Mouse (Mus musculus): ENCODE results near the gene Adgrl3. TPM values are rescaled to one million over a fixed set of nuclear protein-coding genes. Genes with fewer than 3 reads are reported as not detected.

Adgrl3 gene
- polyA plus RNA-seq, 1 experiment from 2014 or later = 48.7 TPM

DNA sequence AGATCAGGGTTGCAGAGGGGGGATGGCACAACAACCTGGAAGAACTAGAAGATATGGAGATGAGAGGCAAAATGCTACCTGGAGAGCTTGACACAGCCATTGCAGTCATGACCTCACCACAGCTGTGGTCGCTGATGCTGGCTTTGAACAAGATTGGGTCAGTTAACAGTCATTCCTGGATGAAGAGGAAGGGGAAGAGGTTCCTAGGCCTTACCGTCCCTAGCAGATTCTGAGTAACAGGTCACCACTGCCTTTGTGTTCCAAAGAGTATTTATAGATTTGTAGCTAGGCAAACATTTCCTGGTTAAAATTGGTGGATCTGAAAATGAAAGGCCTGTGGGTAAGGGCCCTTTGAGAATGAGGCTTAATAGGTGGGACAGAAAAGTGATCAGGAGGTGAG, 618.5 kb downstream of the Adgrl3 start:
- Histone ChIP-seq H3K4me1 (no peaks in the 10 kb centered on the region), H3K4me2 (replicated peaks) (no peak overlapping the region), H3K9me3 (no peaks in the 10 kb centered on the region), H3K27me3 (no peaks in the 10 kb centered on the region), H3K27ac (no peak overlapping the region), H3K4me3 (no peak overlapping the region), H3K36me3 (no peaks in the 10 kb centered on the region), H3K9ac (no peak overlapping the region)
- 81% methylated on average over 2 of the region's 2 CpGs for WGBS
- ATAC-seq (ENCODE audit: insufficient number of reproducible peaks, insufficient read depth, low FRiP score, low TSS enrichment) = no peak

DNA sequence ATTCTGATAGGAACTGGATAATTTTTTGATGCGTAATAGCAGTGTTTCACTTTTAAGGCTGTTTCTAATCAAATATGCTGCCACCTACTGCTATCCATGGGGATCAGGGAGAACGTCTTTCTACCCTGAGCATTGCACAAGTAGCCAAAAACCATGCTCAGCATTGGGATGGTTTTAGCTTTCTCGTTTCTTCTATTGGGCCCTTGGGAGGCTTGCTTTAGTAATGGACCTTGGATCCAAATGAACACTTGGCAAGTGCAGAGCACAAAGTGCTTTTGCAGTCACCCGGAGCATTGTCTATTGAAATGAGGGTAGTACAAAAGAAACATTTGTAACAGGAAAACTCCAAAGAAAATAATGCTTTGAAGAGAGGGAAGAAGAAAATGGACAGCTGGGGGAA, 620.2 kb downstream of the Adgrl3 start:
- ATAC-seq (ENCODE audit: insufficient number of reproducible peaks, insufficient read depth, low FRiP score, low TSS enrichment) = no peak
- Histone ChIP-seq H3K27me3 (no peaks in the 10 kb centered on the region), H3K9ac (no peak overlapping the region), H3K4me1 (no peaks in the 10 kb centered on the region), H3K4me3 (no peak overlapping the region), H3K36me3 (no peaks in the 10 kb centered on the region), H3K4me2 (replicated peaks) (no peak overlapping the region), H3K9me3 (no peaks in the 10 kb centered on the region), H3K27ac (no peak overlapping the region)
- WGBS = 67% methylated on average over 4 of the region's 4 CpGs

DNA sequence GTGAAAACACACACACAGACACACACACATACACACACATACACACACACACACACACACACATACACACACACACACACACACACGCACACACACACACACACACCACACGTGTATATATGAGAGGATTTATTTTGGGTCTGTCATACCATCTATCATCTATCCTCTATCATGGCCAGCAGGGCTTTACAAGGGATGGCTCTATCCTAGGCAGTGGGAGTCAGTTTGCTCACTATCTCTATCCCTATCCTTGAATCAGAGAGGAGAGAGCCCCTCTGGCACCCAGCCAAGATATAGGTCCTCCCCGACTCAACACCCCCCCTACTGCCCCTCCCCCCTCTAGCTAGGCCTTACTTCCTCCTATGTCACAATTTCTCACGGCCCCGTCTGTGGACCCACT, 625.6 kb downstream of the Adgrl3 start:
- H3K9me3 ChIP-seq = no peaks in the 10 kb centered on the region
- H3K27ac ChIP-seq = no peak overlapping the region
- 89% methylated on average over 5 of the region's 5 CpGs for WGBS
- H3K4me3 ChIP-seq = no peak overlapping the region
- no peak overlapping the region for H3K4me2 ChIP-seq (replicated peaks)
- H3K9ac ChIP-seq = no peak overlapping the region
- no peak for ATAC-seq (ENCODE audit: insufficient number of reproducible peaks, insufficient read depth, low FRiP score, low TSS enrichment)
- H3K27me3 ChIP-seq = no peaks in the 10 kb centered on the region
- no peaks in the 10 kb centered on the region for H3K36me3 ChIP-seq
- H3K4me1 ChIP-seq = no peaks in the 10 kb centered on the region

DNA sequence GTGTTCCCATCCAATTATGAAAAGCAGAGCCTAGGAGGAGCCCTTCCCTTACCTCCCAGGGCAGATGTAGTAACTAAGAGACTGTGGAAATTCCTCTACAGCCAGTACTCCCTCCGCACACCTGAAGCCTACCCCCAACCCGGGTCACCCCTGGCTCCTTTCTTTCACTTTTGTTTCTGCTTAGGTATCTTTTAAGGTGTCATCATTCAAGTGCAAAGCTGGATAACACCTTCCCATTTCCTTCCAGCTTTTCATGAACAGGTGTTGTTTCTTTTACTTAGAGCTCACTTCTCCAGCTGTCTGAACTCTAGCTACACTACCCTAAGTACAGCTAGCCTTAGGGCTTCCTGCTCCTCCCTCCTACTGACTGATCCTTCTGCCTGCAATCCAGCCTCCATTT, 634.0 kb downstream of the Adgrl3 start:
- no peak for ATAC-seq (ENCODE audit: insufficient number of reproducible peaks, insufficient read depth, low FRiP score, low TSS enrichment)
- H3K9me3 ChIP-seq = no peaks in the 10 kb centered on the region
- H3K36me3 ChIP-seq = no peaks in the 10 kb centered on the region
- H3K27me3 ChIP-seq = no peaks in the 10 kb centered on the region
- WGBS = 53% methylated on average over 2 of the region's 2 CpGs
- H3K4me2 ChIP-seq (replicated peaks) = no peak overlapping the region
- H3K4me3 ChIP-seq = no peak overlapping the region
- no peaks in the 10 kb centered on the region for H3K4me1 ChIP-seq
- no peak overlapping the region for H3K27ac ChIP-seq
- no peak overlapping the region for H3K9ac ChIP-seq

DNA sequence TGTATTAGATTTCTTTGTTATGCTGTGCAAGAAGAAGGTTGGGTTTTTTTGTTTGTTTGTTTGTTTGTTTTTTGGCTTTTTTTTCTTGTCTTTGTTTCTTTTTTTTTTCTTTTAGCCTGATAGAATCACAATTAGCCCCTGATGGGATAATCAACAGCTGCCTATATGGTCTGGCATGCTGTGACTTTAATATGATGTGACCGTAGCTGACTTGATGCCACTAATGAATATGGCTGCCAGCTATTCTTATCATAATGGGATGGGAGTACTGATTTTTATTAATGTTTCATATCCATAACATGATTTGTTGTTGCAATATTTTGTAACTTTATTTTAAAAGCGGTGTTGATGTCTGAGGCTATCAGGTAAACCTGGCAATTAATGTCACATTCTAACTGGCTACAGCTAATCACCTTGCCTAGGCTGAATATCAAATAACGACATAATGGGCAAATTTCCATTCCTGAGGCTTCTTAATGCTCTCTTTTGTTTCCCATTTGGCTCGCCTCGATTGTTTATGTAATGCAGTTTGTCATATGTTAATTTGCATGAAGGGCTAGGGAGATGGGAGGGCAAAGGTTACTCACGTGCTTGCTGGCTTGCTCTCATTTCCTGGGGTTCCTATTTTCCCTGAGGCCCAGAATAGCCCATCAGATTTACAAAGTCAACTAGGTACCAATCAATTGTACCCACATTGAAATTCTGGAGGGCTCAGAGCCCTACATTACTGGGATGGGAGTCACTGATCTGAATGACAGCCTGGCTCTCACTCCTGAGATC, 641.9 kb downstream of the Adgrl3 start:
- Histone ChIP-seq H3K4me3 (no peak overlapping the region), H3K27me3 (no peaks in the 10 kb centered on the region), H3K9ac (no peak overlapping the region), H3K9me3 (no peaks in the 10 kb centered on the region), H3K27ac (no peak overlapping the region), H3K36me3 (no peaks in the 10 kb centered on the region), H3K4me2 (replicated peaks) (no peak overlapping the region), H3K4me1 (no peaks in the 10 kb centered on the region)
- ATAC-seq (ENCODE audit: insufficient number of reproducible peaks, insufficient read depth, low FRiP score, low TSS enrichment) = no peak
- WGBS = 30% methylated on average over 6 of the region's 6 CpGs

DNA sequence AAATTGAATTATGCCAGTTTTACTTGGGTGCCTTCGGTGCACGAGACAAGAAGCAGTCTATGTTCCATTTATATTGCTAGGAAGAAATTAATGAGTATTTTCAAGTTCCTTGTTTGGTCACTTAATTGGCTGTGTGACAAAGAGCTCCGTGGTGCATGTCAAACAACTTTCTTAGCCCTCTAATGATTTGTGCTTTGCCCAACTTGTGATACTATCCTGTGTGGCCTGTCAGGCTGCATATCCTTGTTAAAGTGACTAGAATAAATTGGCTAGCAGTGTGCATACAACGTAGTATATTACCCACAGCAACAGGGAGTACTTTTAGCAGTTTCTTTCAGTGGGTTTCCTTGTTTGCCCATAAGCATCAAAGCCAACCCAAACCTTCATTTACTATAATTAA, 651.1 kb downstream of the Adgrl3 start:
- no peak for ATAC-seq (ENCODE audit: insufficient number of reproducible peaks, insufficient read depth, low FRiP score, low TSS enrichment)
- no peaks in the 10 kb centered on the region for H3K36me3 ChIP-seq
- 70% methylated on average over 4 of the region's 4 CpGs for WGBS
- H3K27me3 ChIP-seq = no peaks in the 10 kb centered on the region
- H3K4me2 ChIP-seq (replicated peaks) = no peak overlapping the region
- no peak overlapping the region for H3K27ac ChIP-seq
- H3K9ac ChIP-seq = no peak overlapping the region
- H3K4me3 ChIP-seq = no peak overlapping the region
- H3K4me1 ChIP-seq = no peaks in the 10 kb centered on the region
- H3K9me3 ChIP-seq = no peaks in the 10 kb centered on the region

DNA sequence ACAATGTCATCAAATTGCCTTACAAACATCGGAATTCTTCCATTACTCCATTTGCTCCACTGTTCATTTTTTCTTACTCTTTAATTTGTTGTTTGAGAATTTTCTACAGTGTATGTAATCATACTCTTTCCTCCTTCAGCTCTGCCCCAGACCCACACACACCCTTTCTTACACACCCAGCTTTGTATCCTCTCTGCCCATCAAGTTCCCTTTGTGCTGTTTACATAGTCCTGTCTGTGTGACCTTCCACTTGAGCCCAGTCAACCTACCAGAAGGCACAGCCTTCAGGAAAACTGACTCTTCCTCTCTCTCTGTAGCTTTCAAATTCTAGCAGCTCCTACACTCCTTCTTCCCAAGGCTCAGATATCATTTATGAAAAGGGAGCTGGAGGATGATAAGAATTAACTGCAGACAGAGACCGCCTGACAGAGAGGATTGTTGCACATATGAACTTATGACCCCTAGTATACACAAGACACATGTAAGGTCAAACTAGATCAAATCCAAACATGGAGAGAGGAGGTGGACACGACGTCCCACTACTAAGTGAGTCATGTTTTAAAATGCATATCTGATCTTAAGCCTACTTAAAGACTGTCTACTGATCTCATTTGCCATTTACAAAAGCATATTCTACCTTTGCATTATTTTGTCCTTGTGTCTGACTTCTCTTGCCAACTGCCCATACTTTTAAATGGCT, 654.5 kb downstream of the Adgrl3 start:
- no peak overlapping the region for H3K4me2 ChIP-seq (replicated peaks)
- no peak overlapping the region for H3K27ac ChIP-seq
- H3K4me3 ChIP-seq = no peak overlapping the region
- no peaks in the 10 kb centered on the region for H3K4me1 ChIP-seq
- H3K36me3 ChIP-seq = no peaks in the 10 kb centered on the region
- no peak for ATAC-seq (ENCODE audit: insufficient number of reproducible peaks, insufficient read depth, low FRiP score, low TSS enrichment)
- H3K27me3 ChIP-seq = no peaks in the 10 kb centered on the region
- WGBS = 63% methylated on average over 4 of the region's 4 CpGs
- no peaks in the 10 kb centered on the region for H3K9me3 ChIP-seq
- H3K9ac ChIP-seq = no peak overlapping the region

DNA sequence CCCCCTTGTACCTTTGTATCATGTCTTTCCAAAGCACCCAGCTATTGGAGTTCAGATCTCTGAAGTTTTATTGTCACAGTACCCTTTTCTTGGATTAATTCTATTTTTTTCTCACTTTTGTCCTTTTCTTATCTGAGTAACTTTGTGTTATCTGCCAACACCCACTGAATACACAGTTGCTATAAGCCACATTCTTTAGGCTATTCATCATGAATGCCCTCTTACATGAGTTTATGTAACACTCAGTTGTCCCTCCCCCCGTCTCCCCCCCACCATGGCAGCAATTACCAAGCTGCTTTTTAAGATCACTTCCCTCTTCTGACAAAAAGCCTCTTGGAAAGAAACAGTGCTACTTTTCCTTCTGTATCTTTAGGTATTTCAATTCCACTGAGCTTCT, 655.0 kb downstream of the Adgrl3 start:
- H3K9me3 ChIP-seq = no peaks in the 10 kb centered on the region
- H3K9ac ChIP-seq = no peak overlapping the region
- no peak overlapping the region for H3K27ac ChIP-seq
- H3K4me3 ChIP-seq = no peak overlapping the region
- no peak for ATAC-seq (ENCODE audit: insufficient number of reproducible peaks, insufficient read depth, low FRiP score, low TSS enrichment)
- 67% methylated on average over 1 of the region's 1 CpGs for WGBS
- H3K4me1 ChIP-seq = no peaks in the 10 kb centered on the region
- H3K27me3 ChIP-seq = no peaks in the 10 kb centered on the region
- H3K4me2 ChIP-seq (replicated peaks) = no peak overlapping the region
- no peaks in the 10 kb centered on the region for H3K36me3 ChIP-seq

DNA sequence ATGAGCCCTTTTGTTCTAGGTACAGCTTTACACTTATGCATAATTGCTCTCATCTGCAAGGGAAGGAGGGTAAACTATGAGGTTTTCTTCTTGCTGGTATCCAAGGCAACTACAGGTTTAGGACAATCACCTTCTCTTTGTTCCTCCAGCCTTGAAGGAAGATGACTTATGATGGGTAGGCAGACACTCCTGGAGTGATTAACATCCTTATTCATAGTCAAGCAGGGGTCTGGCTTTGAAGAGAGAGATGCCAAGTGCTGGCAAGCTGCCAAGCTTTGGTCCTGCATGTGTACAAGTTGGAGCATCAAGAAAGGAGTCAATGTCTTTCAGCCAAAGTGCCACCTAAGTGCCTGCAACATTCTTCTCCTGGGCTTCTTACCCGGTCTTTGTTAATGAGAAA, 657.0 kb downstream of the Adgrl3 start:
- H3K4me3 ChIP-seq = no peak overlapping the region
- no peak overlapping the region for H3K9ac ChIP-seq
- H3K36me3 ChIP-seq = no peaks in the 10 kb centered on the region
- H3K27ac ChIP-seq = no peak overlapping the region
- ATAC-seq (ENCODE audit: insufficient number of reproducible peaks, insufficient read depth, low FRiP score, low TSS enrichment) = no peak
- no peaks in the 10 kb centered on the region for H3K4me1 ChIP-seq
- no peak overlapping the region for H3K4me2 ChIP-seq (replicated peaks)
- no peaks in the 10 kb centered on the region for H3K9me3 ChIP-seq
- WGBS = 87% methylated on average over 1 of the region's 1 CpGs
- no peaks in the 10 kb centered on the region for H3K27me3 ChIP-seq

DNA sequence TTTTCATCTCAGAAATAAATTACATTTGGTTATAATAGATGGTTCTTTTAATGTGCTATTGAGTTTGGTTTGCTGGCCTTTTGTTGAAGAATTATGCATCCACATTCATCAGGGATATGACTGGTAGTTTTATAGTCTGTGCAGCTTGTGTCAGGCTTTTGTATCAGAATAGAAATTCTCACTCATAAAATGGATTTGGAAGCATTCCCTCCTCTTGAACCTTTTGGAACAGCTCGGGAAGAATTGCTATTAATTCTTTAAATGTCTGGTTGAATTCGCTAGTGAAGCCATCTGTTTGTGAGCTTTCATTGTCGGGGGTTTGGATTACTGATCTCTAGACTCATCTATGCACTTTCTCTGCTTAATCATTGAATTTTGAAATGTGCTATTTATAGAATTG, 666.3 kb downstream of the Adgrl3 start:
- Histone ChIP-seq H3K4me2 (replicated peaks) (no peak overlapping the region), H3K4me1 (no peaks in the 10 kb centered on the region), H3K9ac (no peak overlapping the region), H3K9me3 (no peaks in the 10 kb centered on the region), H3K27ac (no peak overlapping the region), H3K36me3 (no peaks in the 10 kb centered on the region), H3K27me3 (no peaks in the 10 kb centered on the region), H3K4me3 (no peak overlapping the region)
- ATAC-seq (ENCODE audit: insufficient number of reproducible peaks, insufficient read depth, low FRiP score, low TSS enrichment) = no peak
- 81% methylated on average over 3 of the region's 3 CpGs for WGBS

DNA sequence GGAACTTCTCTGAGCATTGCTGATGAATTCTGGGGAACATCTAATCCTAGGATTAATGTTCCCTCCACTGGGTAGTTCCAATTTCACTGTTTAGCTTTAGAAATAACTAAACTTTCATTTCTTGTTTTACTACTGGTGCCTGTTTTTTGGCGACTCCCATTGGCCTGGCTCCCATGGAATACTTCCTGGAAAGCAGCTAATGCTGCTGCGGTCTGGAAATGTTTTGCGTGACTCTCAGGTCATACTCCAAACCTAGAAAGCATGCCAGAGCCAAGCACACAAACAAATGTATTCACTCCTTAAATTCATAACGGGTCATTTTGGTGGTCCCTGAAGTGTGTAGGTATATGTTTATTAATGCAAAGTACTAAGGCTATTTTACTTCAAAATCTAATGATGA, 666.9 kb downstream of the Adgrl3 start:
- 83% methylated on average over 4 of the region's 4 CpGs for WGBS

DNA sequence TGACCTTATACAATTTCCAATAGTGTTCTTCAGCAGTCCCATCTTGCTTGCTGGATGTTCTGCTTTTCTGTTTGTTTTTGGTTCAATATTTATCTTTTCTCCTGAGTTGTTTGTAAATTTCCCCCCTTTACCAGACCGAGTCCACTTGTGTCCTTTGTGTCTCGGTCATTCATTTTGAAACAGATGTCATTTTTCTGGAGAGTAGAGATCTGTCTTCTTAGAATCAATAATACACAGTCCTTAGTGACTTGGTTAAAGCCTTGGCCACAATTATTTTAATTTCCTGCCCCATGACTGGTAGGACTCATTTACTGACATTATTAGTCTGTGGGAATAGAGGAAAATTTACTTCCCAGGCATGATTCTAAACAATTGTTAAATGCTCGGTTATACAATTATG, 709.7 kb downstream of the Adgrl3 start:
- Histone ChIP-seq H3K9me3 (no peaks in the 10 kb centered on the region), H3K4me3 (no peak overlapping the region), H3K4me2 (replicated peaks) (no peak overlapping the region), H3K9ac (no peak overlapping the region), H3K27ac (no peak overlapping the region), H3K4me1 (no peaks in the 10 kb centered on the region), H3K36me3 (0 out of 2 replicates have a peak, but pooled peaks cover under 1% of the 10 kb centered on the region), H3K27me3 (no peaks in the 10 kb centered on the region)
- no peak for ATAC-seq (ENCODE audit: insufficient number of reproducible peaks, insufficient read depth, low FRiP score, low TSS enrichment)
- WGBS = 73% methylated on average over 3 of the region's 3 CpGs

More for the DNA sequence above, 666.9 kb downstream of the Adgrl3 start:
- no peaks in the 10 kb centered on the region for H3K9me3 ChIP-seq
- H3K36me3 ChIP-seq = no peaks in the 10 kb centered on the region
- no peaks in the 10 kb centered on the region for H3K27me3 ChIP-seq
- no peak overlapping the region for H3K27ac ChIP-seq
- H3K4me2 ChIP-seq (replicated peaks) = no peak overlapping the region
- no peaks in the 10 kb centered on the region for H3K4me1 ChIP-seq
- no peak for ATAC-seq (ENCODE audit: insufficient number of reproducible peaks, insufficient read depth, low FRiP score, low TSS enrichment)
- no peak overlapping the region for H3K4me3 ChIP-seq
- H3K9ac ChIP-seq = no peak overlapping the region
